Mouse (Mus musculus) heart, embryonic 12.5 days (tissue): ENCODE results near the gene Rybp. TPM values are rescaled to one million over a fixed set of nuclear protein-coding genes. Genes with fewer than 3 reads are reported as not detected.

Experiments used
- ATAC-seq: fragments of 200-750 bp; cut with Nextera tagmentation; 2 replicates; pipeline ENCODE4 v1.8.0; 2017; ENCODE audit warnings: moderate TSS enrichment, moderate library complexity; ENCODE audit not compliant: insufficient number of reproducible peaks, low FRiP score
- H3K27ac ChIP-seq: fragments of 300-500 bp; sonication (generic); 2 replicates; pipeline ENCODE4 v1.5.1; 2016; ENCODE audit warnings: mild to moderate bottlenecking, moderate library complexity; ENCODE audit not compliant: poor library complexity, severe bottlenecking
- H3K27me3 ChIP-seq: fragments of 300-500 bp; sonication (generic); replicated peaks from 2 replicates; pipeline ENCODE4 v1.6.1; 2016; ENCODE audit warnings: mild to moderate bottlenecking, moderate library complexity
- H3K36me3 ChIP-seq: fragments of 300-500 bp; sonication (generic); 2 replicates; pipeline ENCODE4 v1.6.1; 2016; ENCODE audit warnings: mild to moderate bottlenecking, moderate library complexity
- H3K4me1 ChIP-seq: fragments of 300-500 bp; sonication (generic); replicated peaks from 2 replicates; pipeline ENCODE4 v1.6.1; 2016; ENCODE audit warnings: mild to moderate bottlenecking
- H3K4me2 ChIP-seq: fragments of 300-500 bp; sonication (generic); 2 replicates; pipeline ENCODE4 v1.6.1; 2016; ENCODE audit warnings: mild to moderate bottlenecking, moderate library complexity
- H3K4me3 ChIP-seq: fragments of 300-500 bp; sonication (generic); 2 replicates; pipeline ENCODE4 v1.5.1; 2016; ENCODE audit warnings: mild to moderate bottlenecking
- H3K9ac ChIP-seq: fragments of 300-500 bp; sonication (generic); 2 replicates; pipeline ENCODE4 v1.6.1; 2016; ENCODE audit warnings: mild to moderate bottlenecking, moderate library complexity
- H3K9me3 ChIP-seq: fragments of 300-500 bp; sonication (generic); replicated peaks from 2 replicates; pipeline ENCODE4 v1.6.1; 2016; ENCODE audit warnings: mild to moderate bottlenecking, moderate library complexity
- WGBS: fragments of 180-500 bp; shearing (Covaris S2); methylation state at CpG from one replicate; pipeline ENCODE4 v1.1.7; 2016; 5-methylcytosine and 5-hydroxymethylcytosine counted together
- polyA plus RNA-seq: library from polyadenylated mRNA; unstranded; fragments of >200 nt; fragmentation: Nextera tagmentation; extraction: Ambion mirVana; gene quantifications from 2 replicates; pipeline ENCODE4 v1.2.1, GENCODE M21; 2016

Gene Rybp
- polyA plus RNA-seq, 1 experiment from 2014 or later: 18.0 TPM

GRCm38 (mm10) chr6:100288016-100288729, 888 bp upstream of the Rybp start:
- Histone ChIP-seq H3K4me1 (peaks cover 27% of the 10 kb centered on the region), H3K27me3 (peaks cover 13% of the 10 kb centered on the region; the same call in 1 of the 2 replicates), H3K27ac (peak overlapping the region; percentile 57), H3K9ac (peak overlapping the region; percentile 80), H3K4me3 (peak overlapping the region; percentile 97), H3K9me3 (no peaks in the 10 kb centered on the region), H3K36me3 (no peaks in the 10 kb centered on the region), H3K4me2 (peak overlapping the region; percentile 97)
- ATAC-seq: no peak
- under 1% methylated on average over 23 of the region's 23 CpGs for WGBS

- peak overlapping the region; percentile 98 for H3K27ac ChIP-seq
- H3K9me3 ChIP-seq: no peaks in the 10 kb centered on the region
- H3K4me1 ChIP-seq: peaks cover 30% of the 10 kb centered on the region
- ATAC-seq: peak; percentile 78
- peak overlapping the region; percentile 98 for H3K9ac ChIP-seq
- H3K36me3 ChIP-seq: 0 out of 2 replicates have a peak, but pooled peaks cover 3% of the 10 kb centered on the region
- H3K4me3 ChIP-seq: peak overlapping the region; percentile 97
- H3K4me2 ChIP-seq: peak overlapping the region; percentile 97
- peaks cover 13% of the 10 kb centered on the region; the same call in 1 of the 2 replicates for H3K27me3 ChIP-seq
- 6% methylated on average over 75 of the region's 117 CpGs for WGBS
Observed at GRCm38 (mm10) chr6:100286573-100287333, 532 bp downstream of the Rybp start.

- no peak for ATAC-seq
- peak overlapping the region; percentile 98 for H3K27ac ChIP-seq
- 0 out of 2 replicates have a peak, but pooled peaks cover 3% of the 10 kb centered on the region for H3K36me3 ChIP-seq
- H3K27me3 ChIP-seq: peaks cover 12% of the 10 kb centered on the region; the same call in 1 of the 2 replicates
- peak overlapping the region; percentile 97 for H3K4me3 ChIP-seq
- WGBS: 2% methylated on average over 18 of the region's 18 CpGs
- peak overlapping the region; percentile 98 for H3K9ac ChIP-seq
- H3K9me3 ChIP-seq: no peaks in the 10 kb centered on the region
- peaks cover 30% of the 10 kb centered on the region for H3K4me1 ChIP-seq
- H3K4me2 ChIP-seq: peak overlapping the region; percentile 97
Observed at GRCm38 (mm10) chr6:100285985-100286572, 1.2 kb downstream of the Rybp start.

- WGBS: 78% methylated on average over 1 of the region's 1 CpGs
- Histone ChIP-seq H3K4me3 (no peak overlapping the region), H3K9me3 (no peaks in the 10 kb centered on the region), H3K4me2 (no peak overlapping the region), H3K9ac (no peak overlapping the region), H3K36me3 (0 out of 2 replicates have a peak, but pooled peaks cover 3% of the 10 kb centered on the region), H3K4me1 (peaks cover 25% of the 10 kb centered on the region), H3K27ac (no peak overlapping the region), H3K27me3 (no peaks in the 10 kb centered on the region)
- no peak for ATAC-seq
Observed at GRCm38 (mm10) chr6:100278841-100279240, 8.4 kb downstream of the Rybp start.

GRCm38 (mm10) chr6:100276344-100276743, 10.9 kb downstream of the Rybp start:
- ATAC-seq: no peak
- WGBS: 87% methylated on average over 3 of the region's 3 CpGs
- Histone ChIP-seq H3K9me3 (no peaks in the 10 kb centered on the region), H3K36me3 (no peaks in the 10 kb centered on the region), H3K4me2 (no peak overlapping the region), H3K9ac (no peak overlapping the region), H3K4me1 (peaks cover 28% of the 10 kb centered on the region), H3K27me3 (no peaks in the 10 kb centered on the region), H3K4me3 (no peak overlapping the region), H3K27ac (no peak overlapping the region)

GRCm38 (mm10) chr6:100275643-100276042, 11.6 kb downstream of the Rybp start:
- Histone ChIP-seq H3K27me3 (no peaks in the 10 kb centered on the region), H3K4me2 (no peak overlapping the region), H3K4me3 (no peak overlapping the region), H3K27ac (no peak overlapping the region), H3K36me3 (no peaks in the 10 kb centered on the region), H3K4me1 (peaks cover 31% of the 10 kb centered on the region), H3K9me3 (no peaks in the 10 kb centered on the region), H3K9ac (no peak overlapping the region)
- ATAC-seq: no peak

- Histone ChIP-seq H3K4me2 (no peak overlapping the region), H3K9me3 (no peaks in the 10 kb centered on the region), H3K27ac (no peak overlapping the region), H3K9ac (no peak overlapping the region), H3K4me1 (peaks cover 26% of the 10 kb centered on the region), H3K4me3 (no peak overlapping the region), H3K27me3 (no peaks in the 10 kb centered on the region), H3K36me3 (no peaks in the 10 kb centered on the region)
- no peak for ATAC-seq
- WGBS: 36% methylated on average over 1 of the region's 1 CpGs
Observed at GRCm38 (mm10) chr6:100273556-100273955, 13.7 kb downstream of the Rybp start.

- no peak overlapping the region for H3K4me3 ChIP-seq
- H3K9me3 ChIP-seq: no peaks in the 10 kb centered on the region
- H3K36me3 ChIP-seq: no peaks in the 10 kb centered on the region
- H3K27me3 ChIP-seq: no peaks in the 10 kb centered on the region
- H3K4me1 ChIP-seq: peaks cover 13% of the 10 kb centered on the region
- no peak overlapping the region for H3K4me2 ChIP-seq
- H3K27ac ChIP-seq: no peak overlapping the region
- no peak for ATAC-seq
- 68% methylated on average over 3 of the region's 3 CpGs for WGBS
- no peak overlapping the region for H3K9ac ChIP-seq
Observed at GRCm38 (mm10) chr6:100271992-100272391, 15.3 kb downstream of the Rybp start.

GRCm38 (mm10) chr6:100270765-100271164, 16.5 kb downstream of the Rybp start:
- Histone ChIP-seq H3K9me3 (no peaks in the 10 kb centered on the region), H3K4me1 (peaks cover 13% of the 10 kb centered on the region), H3K9ac (no peak overlapping the region), H3K27ac (no peak overlapping the region), H3K36me3 (no peaks in the 10 kb centered on the region), H3K27me3 (no peaks in the 10 kb centered on the region), H3K4me3 (no peak overlapping the region), H3K4me2 (no peak overlapping the region)
- no peak for ATAC-seq
- WGBS: 74% methylated on average over 2 of the region's 2 CpGs

GRCm38 (mm10) chr6:100259607-100260006, 27.7 kb downstream of the Rybp start:
- H3K9ac ChIP-seq: no peak overlapping the region
- no peaks in the 10 kb centered on the region for H3K27me3 ChIP-seq
- no peaks in the 10 kb centered on the region for H3K9me3 ChIP-seq
- ATAC-seq: no peak
- H3K4me3 ChIP-seq: no peak overlapping the region
- 88% methylated on average over 1 of the region's 1 CpGs for WGBS
- H3K4me1 ChIP-seq: peaks cover 31% of the 10 kb centered on the region
- no peak overlapping the region for H3K4me2 ChIP-seq
- H3K27ac ChIP-seq: no peak overlapping the region
- H3K36me3 ChIP-seq: no peaks in the 10 kb centered on the region

GRCm38 (mm10) chr6:100258278-100258677, 29.0 kb downstream of the Rybp start:
- H3K27me3 ChIP-seq: no peaks in the 10 kb centered on the region
- no peak overlapping the region for H3K4me3 ChIP-seq
- H3K36me3 ChIP-seq: no peaks in the 10 kb centered on the region
- peaks cover 31% of the 10 kb centered on the region for H3K4me1 ChIP-seq
- H3K27ac ChIP-seq: no peak overlapping the region
- no peaks in the 10 kb centered on the region for H3K9me3 ChIP-seq
- H3K9ac ChIP-seq: no peak overlapping the region
- no peak for ATAC-seq
- no peak overlapping the region for H3K4me2 ChIP-seq
